Mouse (Mus musculus) liver, adult 2 months (tissue): ENCODE measurements at regions not wholly inside any gene's neighbourhood (a gene's known extent, or its start where the extent isn't known, plus 50 kb on each side); places are given as distances from the start of the nearest gene placed in this dataset.

Experiments used
- DNase-seq: peaks from one replicate; pipeline ENCODE4 v3.0.0-alpha.2; 2011; ENCODE audit warnings: low read depth, low spot score; ENCODE audit errors: extremely low read depth
- H3K27ac ChIP-seq: fragments of 200-500 bp; replicated peaks from 2 replicates; pipeline ENCODE4 v1.5.1; 2012; ENCODE audit warnings: low read depth, mild to moderate bottlenecking, control low read depth, inconsistent platforms, low read length; ENCODE audit not compliant: insufficient read depth
- H3K27me3 ChIP-seq: fragments of 200-500 bp; 2 replicates; pipeline ENCODE4 v1.6.1; 2012; ENCODE audit warnings: mild to moderate bottlenecking, moderate library complexity, low read length, inconsistent platforms; ENCODE audit not compliant: control insufficient read depth, insufficient read depth
- H3K36me3 ChIP-seq: fragments of 200-500 bp; 2 replicates; pipeline ENCODE4 v1.6.1; 2012; ENCODE audit warnings: low read length, inconsistent platforms; ENCODE audit not compliant: control insufficient read depth, insufficient read depth
- H3K4me1 ChIP-seq: fragments of 200-500 bp; 2 replicates; pipeline ENCODE4 v1.6.1; 2011; ENCODE audit warnings: low read length; ENCODE audit not compliant: control insufficient read depth, insufficient read depth
- H3K4me3 ChIP-seq: fragments of 200-500 bp; 2 replicates; pipeline ENCODE4 v1.5.1; 2011; ENCODE audit warnings: low read depth, mild to moderate bottlenecking, control low read depth, low read length, moderate library complexity; ENCODE audit not compliant: insufficient read depth
- H3K79me2 ChIP-seq: fragments of 200-500 bp; 2 replicates; pipeline ENCODE4 v1.6.1; 2012; ENCODE audit warnings: inconsistent platforms, mild to moderate bottlenecking, low read length, moderate library complexity; ENCODE audit not compliant: control insufficient read depth, insufficient read depth
- H3K9ac ChIP-seq: fragments of 200-500 bp; 2 replicates; pipeline ENCODE4 v1.6.1; 2012; ENCODE audit warnings: low read depth, mild to moderate bottlenecking, control low read depth, inconsistent platforms, low read length
- CTCF ChIP-seq: fragments of 200-500 bp; IDR thresholded peaks from 2 replicates; pipeline ENCODE4 v1.5.1; 2011; ENCODE audit warnings: low read depth, low read length, control low read depth
- POLR2A ChIP-seq: fragments of 200-500 bp; IDR thresholded peaks from 2 replicates; pipeline ENCODE4 v1.6.1; 2011; ENCODE audit warnings: low read length, control low read depth; ENCODE audit not compliant: insufficient read depth; ENCODE audit errors: extremely low read depth
- WGBS: fragments of 180-500 bp; shearing (Covaris S2); methylation state at CpG from one replicate; pipeline ENCODE4 v1.1.7; 2018; 5-methylcytosine and 5-hydroxymethylcytosine counted together

- H3K27me3 ChIP-seq: no peaks in the 10 kb centered on the region
- no peaks in the 10 kb centered on the region for H3K79me2 ChIP-seq
- TF ChIP-seq CTCF (no peak), POLR2A (no peak)
- H3K27ac ChIP-seq: no peak overlapping the region
- WGBS: 69% methylated on average over 3 of the region's 3 CpGs
- H3K4me3 ChIP-seq: no peak overlapping the region
- no peak overlapping the region for H3K9ac ChIP-seq
- no peak for DNase-seq
- H3K36me3 ChIP-seq: no peaks in the 10 kb centered on the region
- no peaks in the 10 kb centered on the region for H3K4me1 ChIP-seq
Measured at GRCm38 (mm10) chr11:27280791-27281190, 687.0 kb upstream of the Vrk2 start.

GRCm38 (mm10) chr11:27264253-27264652, 670.5 kb upstream of the Vrk2 start:
- Histone ChIP-seq H3K79me2 (no peaks in the 10 kb centered on the region), H3K27me3 (no peaks in the 10 kb centered on the region), H3K4me3 (no peak overlapping the region), H3K36me3 (no peaks in the 10 kb centered on the region), H3K4me1 (no peaks in the 10 kb centered on the region), H3K27ac (no peak overlapping the region), H3K9ac (no peak overlapping the region)
- DNase-seq: peak; percentile 43
- WGBS: 0% methylated on average over 1 of the region's 1 CpGs
- TF ChIP-seq CTCF (peak; percentile 31), POLR2A (no peak)

GRCm38 (mm10) chr11:27258521-27258920, 664.7 kb upstream of the Vrk2 start:
- DNase-seq: no peak
- Histone ChIP-seq H3K9ac (no peak overlapping the region), H3K4me1 (no peaks in the 10 kb centered on the region), H3K27ac (no peak overlapping the region), H3K79me2 (no peaks in the 10 kb centered on the region), H3K27me3 (no peaks in the 10 kb centered on the region), H3K4me3 (no peak overlapping the region), H3K36me3 (no peaks in the 10 kb centered on the region)
- 71% methylated on average over 1 of the region's 1 CpGs for WGBS
- TF ChIP-seq CTCF (no peak), POLR2A (no peak)

GRCm38 (mm10) chr11:27235884-27236283, 642.1 kb upstream of the Vrk2 start:
- Histone ChIP-seq H3K36me3 (no peaks in the 10 kb centered on the region), H3K9ac (no peak overlapping the region), H3K4me1 (no peaks in the 10 kb centered on the region), H3K27ac (no peak overlapping the region), H3K4me3 (no peak overlapping the region), H3K27me3 (no peaks in the 10 kb centered on the region), H3K79me2 (no peaks in the 10 kb centered on the region)
- no peak for DNase-seq
- WGBS: 81% methylated on average over 1 of the region's 1 CpGs
- TF ChIP-seq CTCF: no peak
- no peak for TF ChIP-seq POLR2A

- Histone ChIP-seq H3K4me1 (no peaks in the 10 kb centered on the region), H3K79me2 (no peaks in the 10 kb centered on the region), H3K27me3 (no peaks in the 10 kb centered on the region), H3K9ac (no peak overlapping the region), H3K36me3 (no peaks in the 10 kb centered on the region), H3K27ac (no peak overlapping the region), H3K4me3 (no peak overlapping the region)
- TF ChIP-seq CTCF: no peak
- TF ChIP-seq POLR2A: no peak
- DNase-seq: no peak
Measured at GRCm38 (mm10) chr11:27226454-27226853, 632.7 kb upstream of the Vrk2 start.

GRCm38 (mm10) chr11:27222436-27222835, 628.6 kb upstream of the Vrk2 start:
- TF ChIP-seq CTCF (no peak), POLR2A (no peak)
- Histone ChIP-seq H3K4me1 (no peaks in the 10 kb centered on the region), H3K36me3 (no peaks in the 10 kb centered on the region), H3K4me3 (no peak overlapping the region), H3K27me3 (no peaks in the 10 kb centered on the region), H3K27ac (no peak overlapping the region), H3K79me2 (no peaks in the 10 kb centered on the region), H3K9ac (no peak overlapping the region)
- WGBS: 52% methylated on average over 3 of the region's 3 CpGs
- DNase-seq: no peak

GRCm38 (mm10) chr11:27221956-27222355, 628.2 kb upstream of the Vrk2 start:
- Histone ChIP-seq H3K79me2 (no peaks in the 10 kb centered on the region), H3K27me3 (no peaks in the 10 kb centered on the region), H3K4me1 (no peaks in the 10 kb centered on the region), H3K4me3 (no peak overlapping the region), H3K27ac (no peak overlapping the region), H3K9ac (no peak overlapping the region), H3K36me3 (no peaks in the 10 kb centered on the region)
- TF ChIP-seq CTCF: no peak
- TF ChIP-seq POLR2A: no peak
- 78% methylated on average over 1 of the region's 1 CpGs for WGBS
- no peak for DNase-seq
